Mouse (Mus musculus) ES-CJ7 (cell line): ENCODE measurements around the gene Phospho1.
"Not testable (repeated sequence)": the region's sequence is repeated elsewhere in the genome, so short reads cannot be mapped to it uniquely, and the experiment has no call there.

Experiments used
- DNase-seq: peaks from one replicate; pipeline ENCODE4 v3.0.0; 2011; ENCODE audit warnings: low read depth, low spot score

The Phospho1 gene

GRCm38 (mm10) chr11:95860071-95860490 lies 35.8 kb downstream of the Phospho1 start:
- no peak for DNase-seq

- no peak for DNase-seq
Measured at GRCm38 (mm10) chr11:95861397-95861796, 37.1 kb downstream of the Phospho1 start.

- DNase-seq = no peak
Measured at GRCm38 (mm10) chr11:95869442-95869841, 45.1 kb downstream of the Phospho1 start.

GRCm38 (mm10) chr11:95869918-95870470 lies 45.7 kb downstream of the Phospho1 start:
- no peak for DNase-seq

- DNase-seq = peak; percentile 91
Measured at GRCm38 (mm10) chr11:95875804-95876203, 51.5 kb downstream of the Phospho1 start.

GRCm38 (mm10) chr11:95876296-95876695 lies 52.0 kb downstream of the Phospho1 start:
- peak; percentile 92 for DNase-seq

- not testable (repeated sequence) for DNase-seq
Measured at GRCm38 (mm10) chr11:95879861-95880260, 55.6 kb downstream of the Phospho1 start.
